Mouse (Mus musculus): ENCODE results near the gene Iars2.

- no peak for TF ChIP-seq POLR2A (IDR thresholded peaks at IDR 0.05; ENCODE audit: borderline replicate concordance, extremely low read depth, insufficient read depth, insufficient read length, poor library complexity, severe bottlenecking)
- no peak for TF ChIP-seq CTCF (IDR thresholded peaks at IDR 0.05; ENCODE audit: borderline replicate concordance, extremely low read depth, insufficient read depth, insufficient read length)
These were observed 21.4 kb upstream of the Iars2 start for GRCm38 (mm10) chr1:185350611-185351010.
